Mouse (Mus musculus) C2C12 (cell line): ENCODE measurements at regions not wholly inside any gene's neighbourhood (a gene's known extent, or its start where the extent isn't known, plus 50 kb on each side); places are given as distances from the start of the nearest gene placed in this dataset.

Source experiments
- CTCF ChIP-seq: IDR thresholded peaks from one replicate; pipeline ENCODE4 v1.5.1; 2011; ENCODE audit not compliant: control insufficient read depth, insufficient read depth, insufficient read length
- MAX ChIP-seq: IDR thresholded peaks from one replicate; pipeline ENCODE4 v1.6.1; 2011; ENCODE audit warnings: mild to moderate bottlenecking, control low read depth
- MYOG ChIP-seq: IDR thresholded peaks from one replicate; pipeline ENCODE4 v1.6.1; 2011; ENCODE audit not compliant: control insufficient read depth, insufficient read length; ENCODE audit errors: extremely low read depth
- USF1 ChIP-seq: IDR thresholded peaks from one replicate; pipeline ENCODE4 v1.6.1; 2011; ENCODE audit warnings: low read depth, mild to moderate bottlenecking, control low read depth, moderate library complexity

DNA sequence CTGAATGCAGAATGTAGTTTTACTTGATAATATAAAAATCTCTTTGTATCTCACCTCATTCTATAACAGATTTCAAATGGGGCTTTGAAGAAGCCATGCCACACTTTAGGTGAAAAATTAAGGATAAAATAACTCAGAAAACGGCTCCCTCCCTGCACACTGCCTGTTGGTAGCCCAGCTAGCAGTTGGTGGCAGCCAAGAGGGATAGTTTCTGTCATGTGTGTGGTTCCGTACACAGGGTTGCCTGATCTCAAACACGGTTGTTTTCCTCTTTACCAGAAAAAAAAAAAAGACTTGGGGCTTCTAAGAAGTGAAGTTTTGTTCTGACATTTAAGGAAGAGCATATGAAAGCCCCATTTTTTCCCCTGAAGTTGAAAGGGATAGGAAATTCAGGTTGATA, 773.1 kb upstream of the Car8 start:
- TF ChIP-seq CTCF, result no peak
- TF ChIP-seq USF1, result no peak
- TF ChIP-seq MAX, result no peak
- no peak for TF ChIP-seq MYOG
